Mouse (Mus musculus) forebrain, embryonic 16.5 days (tissue): ENCODE results near the gene Sval2. TPM values are rescaled to one million over a fixed set of nuclear protein-coding genes. Genes with fewer than 3 reads are reported as not detected.

ENCODE experiments used
- ATAC-seq: fragments of 200-750 bp; cut with Nextera tagmentation; 2 replicates; pipeline ENCODE4 v1.8.0; 2017; ENCODE audit warnings: mild to moderate bottlenecking, moderate library complexity
- H3K27ac ChIP-seq: fragments of 300-500 bp; sonication (generic); 2 replicates; pipeline ENCODE4 v1.5.1; 2014; ENCODE audit warnings: low read length, control low read depth
- H3K27me3 ChIP-seq: fragments of 300-500 bp; sonication (generic); replicated peaks from 2 replicates; pipeline ENCODE4 v1.6.1; 2014; ENCODE audit warnings: low read length; ENCODE audit not compliant: control insufficient read depth, insufficient read depth
- H3K36me3 ChIP-seq: fragments of 300-500 bp; sonication (generic); 2 replicates; pipeline ENCODE4 v1.6.1; 2014; ENCODE audit not compliant: control insufficient read depth, insufficient read depth
- H3K4me1 ChIP-seq: fragments of 300-500 bp; sonication (generic); replicated peaks from 2 replicates; pipeline ENCODE4 v1.6.1; 2014; ENCODE audit warnings: low read length; ENCODE audit not compliant: control insufficient read depth, insufficient read depth
- H3K4me2 ChIP-seq: fragments of 300-500 bp; sonication (generic); 2 replicates; pipeline ENCODE4 v1.6.1; 2014; ENCODE audit warnings: mild to moderate bottlenecking, low read length, control low read depth
- H3K4me3 ChIP-seq: fragments of 300-500 bp; sonication (generic); replicated peaks from 2 replicates; pipeline ENCODE4 v1.5.1; 2014; ENCODE audit warnings: mild to moderate bottlenecking, low read length, control low read depth
- H3K9ac ChIP-seq: fragments of 300-500 bp; sonication (generic); replicated peaks from 2 replicates; pipeline ENCODE4 v1.6.1; 2014; ENCODE audit warnings: low read depth, low read length, control low read depth
- H3K9me3 ChIP-seq: fragments of 300-500 bp; sonication (generic); 2 replicates; pipeline ENCODE4 v1.6.1; 2016; ENCODE audit warnings: low read length; ENCODE audit not compliant: control insufficient read depth
- WGBS: fragments of 180-500 bp; shearing (Covaris S2); extraction: QIAGEN DNeasy Blood & Tissue Kit; methylation state at CpG from one replicate; pipeline ENCODE4 v1.1.7; 2014; 5-methylcytosine and 5-hydroxymethylcytosine counted together
- polyA plus RNA-seq: library from polyadenylated mRNA; unstranded; fragments of >200 nt; fragmentation: Nextera tagmentation; extraction: Ambion mirVana; gene quantifications from 2 replicates; pipeline ENCODE4 v1.2.1, GENCODE M21; 2015

Sval2 gene
- not detected in 2 replicates for polyA plus RNA-seq

DNA sequence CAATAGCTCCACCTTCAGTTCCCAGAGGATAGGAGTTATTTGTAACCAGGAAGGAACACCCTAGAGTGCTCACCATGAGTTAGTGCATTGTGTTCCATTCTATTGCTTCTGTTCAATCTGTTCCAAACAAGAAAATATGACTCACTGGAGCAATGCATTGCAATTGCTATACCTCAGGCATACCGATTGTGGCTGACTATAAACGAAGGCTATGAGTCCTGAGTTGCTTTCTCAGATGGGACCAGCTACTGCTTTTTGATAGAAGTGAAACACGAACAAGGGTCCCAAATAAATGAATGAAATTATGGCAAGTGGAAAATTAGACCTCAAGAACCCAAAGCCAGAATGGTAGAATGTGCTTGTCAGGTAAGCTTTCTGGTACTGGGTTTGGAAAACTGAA, at the start of gene Sval2:
TSS of gene Sval2 (plus strand) at position 301 of the 400 bp plus-strand sequence.
- no peak for ATAC-seq
- Histone ChIP-seq H3K4me3 (no peak within 1 kb of the TSS), H3K4me1 (no peaks in the 10 kb centered on the region), H3K36me3 (no peaks in the 10 kb centered on the region), H3K4me2 (no peak within 1 kb of the TSS), H3K27me3 (no peaks in the 10 kb centered on the region), H3K9me3 (no peaks in the 10 kb centered on the region), H3K27ac (no peak within 1 kb of the TSS), H3K9ac (no peak within 1 kb of the TSS)
- 90% methylated on average over 3 of the region's 3 CpGs for WGBS

DNA sequence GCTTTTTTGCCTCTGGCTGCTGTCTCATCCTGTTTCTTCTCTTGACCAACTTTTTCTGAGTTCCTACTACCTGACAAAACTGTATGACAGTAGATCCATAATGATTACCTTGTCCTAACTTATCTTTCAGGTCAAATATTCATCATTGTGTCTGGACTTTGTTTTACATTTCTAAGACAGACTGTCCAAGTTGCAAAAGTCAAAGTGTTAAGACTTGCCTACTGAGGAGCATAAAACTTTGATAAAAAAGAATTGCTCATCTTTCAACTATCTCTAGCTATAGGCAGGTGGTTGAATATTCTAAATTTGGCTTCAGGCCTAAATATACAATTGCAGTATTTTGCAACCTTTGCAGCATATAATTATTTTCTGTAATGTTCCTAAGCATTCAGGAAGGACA, 28.7 kb upstream of the Sval2 start:
- Histone ChIP-seq H3K4me1 (no peaks in the 10 kb centered on the region), H3K27ac (no peak overlapping the region), H3K9ac (no peak overlapping the region), H3K27me3 (no peaks in the 10 kb centered on the region), H3K4me2 (no peak overlapping the region), H3K9me3 (no peaks in the 10 kb centered on the region), H3K36me3 (no peaks in the 10 kb centered on the region), H3K4me3 (no peak overlapping the region)
- ATAC-seq = no peak

DNA sequence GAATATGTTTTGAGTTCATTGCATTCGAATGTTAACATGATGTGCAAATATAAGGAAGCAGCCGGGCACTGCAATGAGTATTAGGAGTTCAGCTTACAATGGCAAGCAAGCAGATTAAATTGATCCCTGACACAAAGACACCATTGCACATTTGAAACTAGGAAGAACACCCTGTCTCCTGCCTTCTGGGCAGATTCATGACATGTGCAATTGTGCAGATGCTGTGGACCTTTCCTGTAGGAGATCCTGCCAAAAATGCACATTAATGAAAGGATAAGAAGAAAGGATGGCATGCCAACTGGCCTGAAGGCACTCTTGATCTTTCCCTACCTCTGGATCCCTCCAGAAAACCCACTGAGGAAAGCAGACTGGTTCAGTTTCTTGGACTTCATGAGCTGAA, 23.3 kb upstream of the Sval2 start:
- H3K4me3 ChIP-seq = no peak overlapping the region
- whole genome bisulfite sequencing = 69% methylated on average over 2 of the region's 2 CpGs
- H3K4me2 ChIP-seq = no peak overlapping the region
- no peak overlapping the region for H3K27ac ChIP-seq
- no peaks in the 10 kb centered on the region for H3K4me1 ChIP-seq
- no peak for ATAC-seq
- no peaks in the 10 kb centered on the region for H3K27me3 ChIP-seq
- H3K9me3 ChIP-seq = no peaks in the 10 kb centered on the region
- no peak overlapping the region for H3K9ac ChIP-seq
- no peaks in the 10 kb centered on the region for H3K36me3 ChIP-seq

- ATAC-seq = no peak
- Histone ChIP-seq H3K36me3 (no peaks in the 10 kb centered on the region), H3K4me3 (no peak within 1 kb of the TSS), H3K4me1 (no peaks in the 10 kb centered on the region), H3K27ac (no peak within 1 kb of the TSS), H3K9ac (no peak within 1 kb of the TSS), H3K4me2 (no peak within 1 kb of the TSS), H3K27me3 (no peaks in the 10 kb centered on the region), H3K9me3 (no peaks in the 10 kb centered on the region)
- 87% methylated on average over 2 of the region's 2 CpGs for WGBS
Measured at GRCm38 (mm10) chr6:41847235-41847634, 5.6 kb upstream of the Sval2 start, which contains the start of gene Pip. Pip (plus strand) TSS chr6:41847535.

DNA sequence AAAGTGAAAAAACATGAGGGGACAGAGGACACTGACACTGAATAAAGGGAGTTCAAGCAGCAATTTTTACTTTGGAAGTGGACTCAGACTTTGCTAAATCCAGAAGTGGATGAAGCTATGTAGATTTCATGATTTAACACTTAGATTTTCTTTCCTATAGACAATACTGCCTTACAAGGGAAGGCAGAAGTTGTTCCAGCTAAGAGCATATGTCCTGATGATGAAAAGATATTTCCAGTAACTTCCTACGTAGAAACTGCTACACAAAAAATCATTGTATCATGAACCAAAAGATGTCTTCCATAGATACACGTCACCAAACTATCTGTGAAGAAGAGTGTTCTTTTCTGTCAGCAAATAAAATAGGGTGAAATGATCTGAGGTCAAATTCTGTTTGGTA, 11.2 kb downstream of the Sval2 start:
- H3K4me1 ChIP-seq = no peaks in the 10 kb centered on the region
- WGBS = 83% methylated on average over 2 of the region's 2 CpGs
- H3K4me2 ChIP-seq = no peak overlapping the region
- ATAC-seq = no peak
- H3K36me3 ChIP-seq = no peaks in the 10 kb centered on the region
- H3K9ac ChIP-seq = no peak overlapping the region
- no peak overlapping the region for H3K4me3 ChIP-seq
- H3K9me3 ChIP-seq = no peaks in the 10 kb centered on the region
- no peak overlapping the region for H3K27ac ChIP-seq
- no peaks in the 10 kb centered on the region for H3K27me3 ChIP-seq

- H3K4me1 ChIP-seq = no peaks in the 10 kb centered on the region
- no peak overlapping the region for H3K9ac ChIP-seq
- ATAC-seq = no peak
- no peak overlapping the region for H3K4me3 ChIP-seq
- no peaks in the 10 kb centered on the region for H3K36me3 ChIP-seq
- H3K9me3 ChIP-seq = no peaks in the 10 kb centered on the region
- H3K27me3 ChIP-seq = no peaks in the 10 kb centered on the region
- WGBS = 79% methylated on average over 5 of the region's 5 CpGs
- no peak overlapping the region for H3K27ac ChIP-seq
- H3K4me2 ChIP-seq = no peak overlapping the region
Measured at GRCm38 (mm10) chr6:41911625-41912024, 58.8 kb downstream of the Sval2 start.

Other genes with a start within 250 kb of the Sval2 start
- gene Ephb6, start 247.5 kb upstream of the Sval2 start, polyA plus RNA-seq = 37.7 and 39.4 TPM in 2 replicates
- 0.60 and 0.65 TPM in 2 replicates for gene Trpv6, start 216.6 kb upstream of the Sval2 start, polyA plus RNA-seq
- gene Trpv5, start 172.2 kb upstream of the Sval2 start, polyA plus RNA-seq = not detected in 2 replicates
- not detected in 2 replicates for gene Llcfc1, start 168.6 kb upstream of the Sval2 start, polyA plus RNA-seq
- 0.29 and 0.48 TPM in 2 replicates for gene Kel, start 148.7 kb upstream of the Sval2 start, polyA plus RNA-seq
- gene Olfr459, start 77.8 kb upstream of the Sval2 start, polyA plus RNA-seq = not detected in 2 replicates
- gene Pip, start 5.5 kb upstream of the Sval2 start, polyA plus RNA-seq = not detected in 2 replicates
- gene Sval1, start 98.6 kb downstream of the Sval2 start, polyA plus RNA-seq = not detected in 2 replicates
- not detected in 2 replicates for gene Sval3, start 115.2 kb downstream of the Sval2 start, polyA plus RNA-seq
- not detected in 2 replicates for gene Sva, start 185.4 kb downstream of the Sval2 start, polyA plus RNA-seq